Mouse (Mus musculus) ES-Bruce4 (cell line): ENCODE measurements at regions not wholly inside any gene's neighbourhood (a gene's known extent, or its start where the extent isn't known, plus 50 kb on each side); places are given as distances from the start of the nearest gene placed in this dataset.

Source experiments
- CTCF ChIP-seq: IDR thresholded peaks from one replicate; pipeline ENCODE4 v1.8.1; 2011; ENCODE audit warnings: low read depth, low read length
- EP300 ChIP-seq: IDR thresholded peaks from 2 replicates; pipeline ENCODE4 v1.6.1; 2011; ENCODE audit warnings: low read depth, low read length; ENCODE audit not compliant: insufficient read depth
- POLR2A ChIP-seq: IDR thresholded peaks from one replicate; pipeline ENCODE4 v1.8.1; 2011; ENCODE audit warnings: low read length; ENCODE audit not compliant: insufficient read depth

DNA sequence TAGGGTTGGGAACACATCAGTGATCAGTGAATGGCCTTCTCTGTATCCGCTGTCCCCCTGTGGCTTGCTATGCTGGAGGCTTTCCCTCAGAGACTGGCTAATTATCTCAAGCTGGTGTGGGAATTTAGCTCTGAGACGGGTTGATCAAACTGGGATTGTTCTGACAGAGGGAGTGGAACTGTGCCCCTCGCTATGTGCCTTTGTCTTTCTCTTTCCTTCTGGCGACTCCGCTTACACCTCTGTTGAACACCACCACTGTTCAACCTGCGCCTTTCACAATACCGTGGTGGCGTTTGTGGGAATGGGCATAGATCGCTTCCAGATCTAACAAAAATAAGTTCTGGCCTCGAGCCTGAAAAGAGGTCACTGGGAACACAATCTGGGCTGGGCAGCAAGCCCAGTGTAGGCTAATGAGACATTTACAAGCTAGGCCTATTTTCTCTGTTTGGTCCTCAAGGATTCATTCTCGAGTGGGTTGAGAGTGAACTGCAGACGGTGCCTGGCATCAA lies 60.8 kb downstream of the Phlda1 start:
- TF ChIP-seq EP300, result no peak
- TF ChIP-seq POLR2A, result no peak
- TF ChIP-seq CTCF, result no peak
